Mouse (Mus musculus) liver, embryonic 14.5 days (tissue): ENCODE measurements around the gene Cope.

Experiments
- CTCF ChIP-seq: IDR thresholded peaks from 2 replicates; pipeline ENCODE4 v1.5.1; 2016; ENCODE audit warnings: antibody characterized with exemption, low read depth, control low read depth
- EP300 ChIP-seq: IDR thresholded peaks from 2 replicates; pipeline ENCODE4 v1.6.1; 2016; ENCODE audit warnings: antibody characterized with exemption, low read depth

DNA sequence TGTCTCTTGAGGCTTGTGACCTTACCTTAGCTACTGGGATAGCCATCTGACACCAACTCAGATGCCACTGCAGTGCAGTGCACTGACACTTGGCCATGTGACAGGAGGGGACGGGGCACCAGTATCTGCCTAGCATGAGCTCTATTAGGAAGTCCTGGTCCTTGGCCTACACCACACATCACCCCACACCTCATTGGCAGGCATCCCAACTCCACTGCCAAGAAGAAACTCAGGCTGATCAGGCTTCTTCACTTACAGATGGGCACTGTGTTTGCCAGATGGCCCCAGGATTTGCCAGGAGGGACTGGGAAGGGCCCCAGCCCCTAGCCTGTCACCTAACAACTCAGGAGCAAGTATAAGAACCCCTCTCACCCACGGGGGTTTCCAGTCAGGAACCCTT, 11.1 kb downstream of the Cope start:
- TF ChIP-seq EP300 (no peak), CTCF (no peak)
